Mouse (Mus musculus) limb, embryonic 14.5 days (tissue): Measurements from ENCODE around the gene Tekt2. TPM values are rescaled to one million over a fixed set of nuclear protein-coding genes. Genes with fewer than 3 reads are reported as not detected.

ENCODE experiments used
- ATAC-seq: fragments of 200-750 bp; cut with Nextera tagmentation; 2 replicates; pipeline ENCODE4 v1.8.0; 2017; ENCODE audit warnings: low read depth, moderate number of reproducible peaks, moderate TSS enrichment; ENCODE audit not compliant: low FRiP score
- DNase-seq: peaks from one replicate; pipeline ENCODE4 v3.0.0-alpha.2; 2015; ENCODE audit warnings: low spot score
- H3K27ac ChIP-seq: fragments of 300-500 bp; sonication (generic); replicated peaks from 2 replicates; pipeline ENCODE4 v1.5.1; 2014; ENCODE audit warnings: low read depth, mild to moderate bottlenecking, low read length, moderate library complexity, mixed read lengths
- H3K27me3 ChIP-seq: fragments of 300-500 bp; sonication (generic); 2 replicates; pipeline ENCODE4 v1.6.1; 2014; ENCODE audit warnings: low read length, mixed read lengths; ENCODE audit not compliant: control insufficient read depth, insufficient read depth
- H3K36me3 ChIP-seq: fragments of 300-500 bp; sonication (generic); 2 replicates; pipeline ENCODE4 v1.6.1; 2014; ENCODE audit warnings: mild to moderate bottlenecking, low read length, moderate library complexity, mixed read lengths; ENCODE audit not compliant: control insufficient read depth, insufficient read depth
- H3K4me1 ChIP-seq: fragments of 300-500 bp; sonication (generic); 2 replicates; pipeline ENCODE4 v1.6.1; 2014; ENCODE audit warnings: antibody characterized with exemption, low read length, mixed read lengths; ENCODE audit not compliant: control insufficient read depth, insufficient read depth
- H3K4me2 ChIP-seq: fragments of 300-500 bp; sonication (generic); replicated peaks from 2 replicates; pipeline ENCODE4 v1.6.1; 2014; ENCODE audit warnings: low read depth, mild to moderate bottlenecking, low read length, moderate library complexity; ENCODE audit not compliant: severe bottlenecking
- H3K4me3 ChIP-seq: fragments of 300-500 bp; sonication (generic); replicated peaks from 2 replicates; pipeline ENCODE4 v1.5.1; 2014; ENCODE audit warnings: low read length
- H3K9ac ChIP-seq: fragments of 300-500 bp; sonication (generic); 2 replicates; pipeline ENCODE4 v1.6.1; 2014; ENCODE audit warnings: mild to moderate bottlenecking, low read depth, low read length, moderate library complexity; ENCODE audit not compliant: severe bottlenecking
- H3K9me3 ChIP-seq: fragments of 300-500 bp; sonication (generic); 2 replicates; pipeline ENCODE4 v1.6.1; 2016; ENCODE audit warnings: low read length; ENCODE audit not compliant: control insufficient read depth
- POLR2A ChIP-seq: fragments of 200-500 bp; IDR thresholded peaks from 2 replicates; pipeline ENCODE4 v1.8.0; 2012; ENCODE audit warnings: inconsistent platforms, mild to moderate bottlenecking, moderate library complexity, borderline replicate concordance; ENCODE audit not compliant: insufficient read depth, insufficient read length; ENCODE audit errors: extremely low read depth
- WGBS: fragments of 180-500 bp; shearing (Covaris S2); extraction: QIAGEN DNeasy Blood & Tissue Kit; methylation state at CpG from one replicate; pipeline ENCODE4 v1.1.7; 2014; 5-methylcytosine and 5-hydroxymethylcytosine counted together
- polyA plus RNA-seq, 2 experiments: library from polyadenylated mRNA; depleted of rRNA in 1 of 2; stranded (reverse) in 1 of 2; unstranded in 1 of 2; fragments of >200 nt; fragmentation: Nextera tagmentation in 1 of 2; extraction: Ambion mirVana in 1 of 2; gene quantifications; 2 replicates each; pipeline versions ENCODE4 v1.2.1 to v1.2.3; 2012 to 2014

The Tekt2 gene
- polyA plus RNA-seq, 2 experiments = 14.4 to 48.9 TPM

- Histone ChIP-seq H3K27ac (no peak overlapping the region), H3K4me1 (peaks cover 17% of the 10 kb centered on the region), H3K9ac (no peak overlapping the region), H3K27me3 (no peaks in the 10 kb centered on the region), H3K36me3 (peaks cover 14% of the 10 kb centered on the region; the same call in 1 of the 2 replicates), H3K9me3 (no peaks in the 10 kb centered on the region), H3K4me3 (no peak overlapping the region; the same call in 1 of the 2 replicates), H3K4me2 (peak overlapping the region; percentile 42)
- WGBS = 16% methylated on average over 19 of the region's 20 CpGs
- ATAC-seq = peak; percentile 39; the same call in 1 of the 2 replicates
- DNase-seq = no peak
- no peak for TF ChIP-seq POLR2A
Observed at GRCm38 (mm10) chr4:126309211-126309921, 16.1 kb downstream of the Tekt2 start.

- DNase-seq (no peak), ATAC-seq (no peak)
- Histone ChIP-seq H3K36me3 (peaks cover 14% of the 10 kb centered on the region; the same call in 1 of the 2 replicates), H3K27ac (no peak overlapping the region), H3K4me3 (no peak overlapping the region), H3K9me3 (no peaks in the 10 kb centered on the region), H3K4me2 (no peak overlapping the region), H3K9ac (no peak overlapping the region), H3K4me1 (peaks cover 12% of the 10 kb centered on the region), H3K27me3 (no peaks in the 10 kb centered on the region)
- WGBS = 19% methylated on average over 2 of the region's 2 CpGs
- TF ChIP-seq POLR2A = no peak
Observed at GRCm38 (mm10) chr4:126306827-126307226, 18.7 kb downstream of the Tekt2 start.

GRCm38 (mm10) chr4:126306058-126306457 is 19.4 kb downstream of the Tekt2 start:
- DNase-seq = no peak
- Histone ChIP-seq H3K9ac (no peak overlapping the region), H3K27me3 (no peaks in the 10 kb centered on the region; the same call in 1 of the 2 replicates), H3K4me3 (no peak overlapping the region), H3K36me3 (peaks cover 9% of the 10 kb centered on the region; the same call in 1 of the 2 replicates), H3K4me2 (no peak overlapping the region), H3K4me1 (peaks cover 19% of the 10 kb centered on the region), H3K9me3 (no peaks in the 10 kb centered on the region), H3K27ac (no peak overlapping the region)
- 87% methylated on average over 6 of the region's 6 CpGs for WGBS
- ATAC-seq = no peak
- no peak for TF ChIP-seq POLR2A

- DNase-seq = no peak
- 86% methylated on average over 1 of the region's 1 CpGs for WGBS
- TF ChIP-seq POLR2A = no peak
Observed at GRCm38 (mm10) chr4:126305428-126305827, 20.1 kb downstream of the Tekt2 start.

GRCm38 (mm10) chr4:126303877-126304276 is 21.6 kb downstream of the Tekt2 start:
- no peak for ATAC-seq
- H3K27me3 ChIP-seq = no peaks in the 10 kb centered on the region; the same call in 1 of the 2 replicates
- no peak overlapping the region for H3K4me3 ChIP-seq
- no peak for DNase-seq
- TF ChIP-seq POLR2A = no peak
- H3K27ac ChIP-seq = no peak overlapping the region
- H3K9ac ChIP-seq = no peak overlapping the region
- H3K36me3 ChIP-seq = no peaks in the 10 kb centered on the region
- WGBS = 52% methylated on average over 4 of the region's 4 CpGs
- H3K4me2 ChIP-seq = no peak overlapping the region
- H3K4me1 ChIP-seq = peaks cover 25% of the 10 kb centered on the region
- H3K9me3 ChIP-seq = no peaks in the 10 kb centered on the region

More at GRCm38 (mm10) chr4:126305428-126305827, 20.1 kb downstream of the Tekt2 start:
- Histone ChIP-seq H3K4me1 (peaks cover 26% of the 10 kb centered on the region), H3K4me3 (no peak overlapping the region), H3K4me2 (no peak overlapping the region), H3K27ac (no peak overlapping the region), H3K27me3 (no peaks in the 10 kb centered on the region; the same call in 1 of the 2 replicates), H3K9ac (no peak overlapping the region), H3K9me3 (no peaks in the 10 kb centered on the region), H3K36me3 (peaks cover 5% of the 10 kb centered on the region; the same call in 1 of the 2 replicates)
- no peak for ATAC-seq
